Mouse (Mus musculus): ENCODE results near the gene Plk5. TPM values are rescaled to one million over a fixed set of nuclear protein-coding genes. Genes with fewer than 3 reads are reported as not detected.

Plk5 gene
- polyA plus RNA-seq, 1 experiment from 2014 or later: 1.2 TPM

Small RNA genes within 50 kb of the gene (microRNA-seq; reads per million reads assigned to microRNA genes)
- not detected for gene Gm22721

Other genes starting within 250 kb of the Plk5 start
- gene Stk11, start 240.7 kb upstream of the Plk5 start, polyA plus RNA-seq (2015; fragmentation: Nextera tagmentation; extraction: Ambion mirVana): 16.3 and 18.2 TPM in 2 replicates
- 434 and 449 TPM in 2 replicates for gene Atp5d, start 217.8 kb upstream of the Plk5 start, polyA plus RNA-seq (2015; fragmentation: Nextera tagmentation; extraction: Ambion mirVana)
- 57.4 and 59.2 TPM in 2 replicates for gene Cbarp, start 215.6 kb upstream of the Plk5 start, polyA plus RNA-seq (2015; fragmentation: Nextera tagmentation; extraction: Ambion mirVana)
- 32.4 and 34.7 TPM in 2 replicates for gene Midn, start 208.2 kb upstream of the Plk5 start, polyA plus RNA-seq (2015; fragmentation: Nextera tagmentation; extraction: Ambion mirVana)
- 364 and 409 TPM in 2 replicates for gene Cirbp, start 190.5 kb upstream of the Plk5 start, polyA plus RNA-seq (2015; fragmentation: Nextera tagmentation; extraction: Ambion mirVana)
- 11.9 and 14.1 TPM in 2 replicates for gene 1600002K03Rik, start 183.5 kb upstream of the Plk5 start, polyA plus RNA-seq (2015; fragmentation: Nextera tagmentation; extraction: Ambion mirVana)
- gene Efna2, start 177.0 kb upstream of the Plk5 start, polyA plus RNA-seq (2015; fragmentation: Nextera tagmentation; extraction: Ambion mirVana): 18.8 and 21.4 TPM in 2 replicates
- 47.3 and 49.9 TPM in 2 replicates for gene Mum1, start 130.0 kb upstream of the Plk5 start, polyA plus RNA-seq (2015; fragmentation: Nextera tagmentation; extraction: Ambion mirVana)
- 253 and 263 TPM in 2 replicates for gene Ndufs7, start 107.3 kb upstream of the Plk5 start, polyA plus RNA-seq (2015; fragmentation: Nextera tagmentation; extraction: Ambion mirVana)
- gene Gamt, start 95.4 kb upstream of the Plk5 start, polyA plus RNA-seq (2015; fragmentation: Nextera tagmentation; extraction: Ambion mirVana): 22.3 and 24.9 TPM in 2 replicates
- gene Dazap1, start 95.0 kb upstream of the Plk5 start, polyA plus RNA-seq (2015; fragmentation: Nextera tagmentation; extraction: Ambion mirVana): 61.6 and 66.2 TPM in 2 replicates
- gene Rps15, start 64.0 kb upstream of the Plk5 start, polyA plus RNA-seq (2015; fragmentation: Nextera tagmentation; extraction: Ambion mirVana): 583 and 598 TPM in 2 replicates
- 182 and 183 TPM in 2 replicates for gene Apc2, start 60.5 kb upstream of the Plk5 start, polyA plus RNA-seq (2015; fragmentation: Nextera tagmentation; extraction: Ambion mirVana)
- gene 2310011J03Rik, start 35.9 kb upstream of the Plk5 start, polyA plus RNA-seq (2015; fragmentation: Nextera tagmentation; extraction: Ambion mirVana): 28.5 and 29.1 TPM in 2 replicates
- gene Pcsk4, start 27.0 kb upstream of the Plk5 start, polyA plus RNA-seq (2015; fragmentation: Nextera tagmentation; extraction: Ambion mirVana): 1.9 and 2.5 TPM in 2 replicates
- gene Reep6, start 26.5 kb upstream of the Plk5 start, polyA plus RNA-seq (2015; fragmentation: Nextera tagmentation; extraction: Ambion mirVana): 3.1 and 3.5 TPM in 2 replicates
- gene Adamtsl5, start 8.0 kb upstream of the Plk5 start, polyA plus RNA-seq (2015; fragmentation: Nextera tagmentation; extraction: Ambion mirVana): 0.42 and 0.66 TPM in 2 replicates
- 14.8 and 16.5 TPM in 2 replicates for gene Mex3d, start 31.2 kb downstream of the Plk5 start, polyA plus RNA-seq (2015; fragmentation: Nextera tagmentation; extraction: Ambion mirVana)
- gene Mbd3, start 43.1 kb downstream of the Plk5 start, polyA plus RNA-seq (2015; fragmentation: Nextera tagmentation; extraction: Ambion mirVana): 230 TPM in 2 replicates
- 575 and 577 TPM in 2 replicates for gene Uqcr11, start 50.4 kb downstream of the Plk5 start, polyA plus RNA-seq (2015; fragmentation: Nextera tagmentation; extraction: Ambion mirVana)
- 60.9 and 62.5 TPM in 2 replicates for gene Tcf3, start 77.2 kb downstream of the Plk5 start, polyA plus RNA-seq (2015; fragmentation: Nextera tagmentation; extraction: Ambion mirVana)
- gene Onecut3, start 138.4 kb downstream of the Plk5 start, polyA plus RNA-seq (2015; fragmentation: Nextera tagmentation; extraction: Ambion mirVana): 2.1 and 2.5 TPM in 2 replicates
- gene Atp8b3, start 182.7 kb downstream of the Plk5 start, polyA plus RNA-seq (2015; fragmentation: Nextera tagmentation; extraction: Ambion mirVana): 1.2 and 1.3 TPM in 2 replicates
- 28.8 and 31.3 TPM in 2 replicates for gene Rexo1, start 205.1 kb downstream of the Plk5 start, polyA plus RNA-seq (2015; fragmentation: Nextera tagmentation; extraction: Ambion mirVana)
- gene Klf16, start 220.9 kb downstream of the Plk5 start, polyA plus RNA-seq (2015; fragmentation: Nextera tagmentation; extraction: Ambion mirVana): 4.6 and 4.9 TPM in 2 replicates
- 93.8 and 96.2 TPM in 2 replicates for gene Abhd17a, start 233.9 kb downstream of the Plk5 start, polyA plus RNA-seq (2015; fragmentation: Nextera tagmentation; extraction: Ambion mirVana)
- 65.1 and 67.5 TPM in 2 replicates for gene Scamp4, start 246.4 kb downstream of the Plk5 start, polyA plus RNA-seq (2015; fragmentation: Nextera tagmentation; extraction: Ambion mirVana)
- 4.4 and 6.4 TPM in 2 replicates for gene Adat3, start 246.4 kb downstream of the Plk5 start, polyA plus RNA-seq (2015; fragmentation: Nextera tagmentation; extraction: Ambion mirVana)
- gene Gm49322, start 249.6 kb downstream of the Plk5 start, polyA plus RNA-seq (2015; fragmentation: Nextera tagmentation; extraction: Ambion mirVana): 3.1 and 3.3 TPM in 2 replicates

Data from hindbrain, embryonic 13.5 days (tissue).